Comparison of ENCODE assay signal across 28 mouse cellular contexts in genomic region chr6:15466634-15467033, GRCm38 (mm10).
DNase-seq lines count a peak whose midpoint lies in the region; ATAC-seq and TF ChIP-seq lines count a peak whose summit lies in the region.
"Had no signal": no experiment of that assay in that cellular context is flagged by ENCODE, and none has a peak within 500 bp of the region (broad histone marks: within the 10 kb centered on the region; RNA-seq: fewer than 3 reads in every experiment).

No protein-coding gene starts in this region.

- no peak overlapping the region for H3K4me3 ChIP-seq in intestine, embryonic 15.5 days (replicated peaks)
- H3K4me3 ChIP-seq in intestine, embryonic 16.5 days (ENCODE audit: low read length) = no peak overlapping the region
- H3K4me3 ChIP-seq in kidney, postnatal 0 days (replicated peaks; ENCODE audit: low read depth, low read length) = no peak overlapping the region
- H3K4me3 ChIP-seq in midbrain, embryonic 11.5 days (ENCODE audit: low read depth, low read length) = no peak overlapping the region
- no peak overlapping the region for H3K4me3 ChIP-seq in midbrain, embryonic 14.5 days (replicated peaks; ENCODE audit: low read depth, low read length)
- H3K4me3 ChIP-seq: embryonic facial prominence, embryonic 10.5 days; embryonic facial prominence, embryonic 13.5 days; erythroblast, embryonic 14.5 days; forebrain, embryonic 13.5 days; gastrocnemius, adult 2 months; hindbrain, embryonic 12.5 days; hindbrain, embryonic 15.5 days had no signal

- no peaks in the 10 kb centered on the region for H3K9me3 ChIP-seq in intestine, embryonic 15.5 days
- H3K9me3 ChIP-seq in intestine, embryonic 16.5 days (ENCODE audit: control insufficient read depth, low read length) = no peaks in the 10 kb centered on the region
- H3K9me3 ChIP-seq in kidney, postnatal 0 days (replicated peaks; ENCODE audit: low read length) = no peaks in the 10 kb centered on the region
- H3K9me3 ChIP-seq in midbrain, embryonic 11.5 days (ENCODE audit: control insufficient read depth, low read length) = no peaks in the 10 kb centered on the region
- H3K9me3 ChIP-seq in midbrain, embryonic 14.5 days (ENCODE audit: control insufficient read depth, low read length) = no peaks in the 10 kb centered on the region
- H3K9me3 ChIP-seq: embryonic facial prominence, embryonic 10.5 days; embryonic facial prominence, embryonic 13.5 days; forebrain, embryonic 13.5 days; G1E; hindbrain, embryonic 12.5 days; hindbrain, embryonic 15.5 days had no signal

- no peaks in the 10 kb centered on the region for H3K27me3 ChIP-seq in intestine, embryonic 15.5 days (replicated peaks)
- no peaks in the 10 kb centered on the region for H3K27me3 ChIP-seq in intestine, embryonic 16.5 days (replicated peaks; ENCODE audit: control insufficient read depth, insufficient read depth, low read length)
- H3K27me3 ChIP-seq in kidney, postnatal 0 days (ENCODE audit: insufficient read depth, low read length) = no peaks in the 10 kb centered on the region
- H3K27me3 ChIP-seq in midbrain, embryonic 11.5 days (ENCODE audit: control insufficient read depth, insufficient read depth, low read length) = no peaks in the 10 kb centered on the region
- no peaks in the 10 kb centered on the region for H3K27me3 ChIP-seq in midbrain, embryonic 14.5 days (ENCODE audit: control insufficient read depth, insufficient read depth, low read length)
- H3K27me3 ChIP-seq: CH12.LX; embryonic facial prominence, embryonic 13.5 days; forebrain, embryonic 13.5 days; hindbrain, embryonic 12.5 days; hindbrain, embryonic 15.5 days had no signal

- H3K36me3 ChIP-seq in intestine, embryonic 15.5 days = no peaks in the 10 kb centered on the region
- H3K36me3 ChIP-seq in intestine, embryonic 16.5 days (ENCODE audit: control insufficient read depth, insufficient read depth, low read length) = no peaks in the 10 kb centered on the region
- no peaks in the 10 kb centered on the region for H3K36me3 ChIP-seq in kidney, postnatal 0 days (ENCODE audit: insufficient read depth, low read length)
- no peaks in the 10 kb centered on the region for H3K36me3 ChIP-seq in midbrain, embryonic 11.5 days (ENCODE audit: control insufficient read depth, insufficient read depth, low read length)
- no peaks in the 10 kb centered on the region for H3K36me3 ChIP-seq in midbrain, embryonic 14.5 days (ENCODE audit: control insufficient read depth, insufficient read depth, low read length)
- H3K36me3 ChIP-seq: embryonic facial prominence, embryonic 10.5 days; embryonic facial prominence, embryonic 13.5 days; G1E; hindbrain, embryonic 12.5 days; hindbrain, embryonic 15.5 days had no signal

- ATAC-seq in intestine, embryonic 15.5 days = peak; percentile 10; the same call in 1 of the 2 replicates
- ATAC-seq in intestine, embryonic 16.5 days = no peak
- peak; percentile 54; the same call in 1 of the 2 replicates for ATAC-seq in kidney, postnatal 0 days (replicated peaks; ENCODE audit: low FRiP score, low read depth)
- 0 out of 2 replicates have a peak, but pooled peaks have one; percentile 40 for ATAC-seq in midbrain, embryonic 11.5 days (ENCODE audit: low FRiP score)
- ATAC-seq in midbrain, embryonic 14.5 days (ENCODE audit: low FRiP score, low TSS enrichment) = no peak
- ATAC-seq: forebrain, embryonic 13.5 days; forebrain, postnatal 0 days had no signal

- 54% methylated on average over 1 of the region's 1 CpGs for WGBS in intestine, embryonic 15.5 days
- WGBS in intestine, embryonic 16.5 days = 54% methylated on average over 1 of the region's 1 CpGs
- 74% methylated on average over 1 of the region's 1 CpGs for WGBS in kidney, postnatal 0 days
- 59% methylated on average over 1 of the region's 1 CpGs for WGBS in midbrain, embryonic 11.5 days
- WGBS in midbrain, embryonic 14.5 days = 59% methylated on average over 1 of the region's 1 CpGs

- H3K4me2 ChIP-seq in intestine, embryonic 15.5 days (replicated peaks) = no peak overlapping the region
- H3K4me2 ChIP-seq in intestine, embryonic 16.5 days (ENCODE audit: low read depth, low read length) = no peak overlapping the region
- no peak overlapping the region for H3K4me2 ChIP-seq in kidney, postnatal 0 days (ENCODE audit: low read length)
- H3K4me2 ChIP-seq in midbrain, embryonic 11.5 days = no peak overlapping the region
- no peak overlapping the region for H3K4me2 ChIP-seq in midbrain, embryonic 14.5 days (ENCODE audit: low read length)
- H3K4me2 ChIP-seq: embryonic facial prominence, embryonic 13.5 days; forebrain, embryonic 13.5 days; heart, embryonic 11.5 days; hindbrain, embryonic 12.5 days; hindbrain, embryonic 15.5 days had no signal

- H3K9ac ChIP-seq in intestine, embryonic 15.5 days = no peak overlapping the region
- H3K9ac ChIP-seq in intestine, embryonic 16.5 days (ENCODE audit: low read depth, low read length) = no peak overlapping the region
- H3K9ac ChIP-seq in kidney, postnatal 0 days (ENCODE audit: low read depth, low read length) = no peak overlapping the region
- H3K9ac ChIP-seq in midbrain, embryonic 11.5 days (ENCODE audit: low read length) = no peak overlapping the region
- no peak overlapping the region for H3K9ac ChIP-seq in midbrain, embryonic 14.5 days (replicated peaks; ENCODE audit: low read length)
- H3K9ac ChIP-seq: embryonic facial prominence, embryonic 13.5 days; forebrain, embryonic 13.5 days; forebrain, postnatal 0 days; hindbrain, embryonic 12.5 days; hindbrain, embryonic 15.5 days had no signal

- no peaks in the 10 kb centered on the region for H3K4me1 ChIP-seq in intestine, embryonic 15.5 days (replicated peaks)
- H3K4me1 ChIP-seq in intestine, embryonic 16.5 days (ENCODE audit: control insufficient read depth, insufficient read depth, low read length) = no peaks in the 10 kb centered on the region
- H3K4me1 ChIP-seq in kidney, postnatal 0 days (replicated peaks; ENCODE audit: insufficient read depth, low read length) = no peaks in the 10 kb centered on the region
- no peaks in the 10 kb centered on the region for H3K4me1 ChIP-seq in midbrain, embryonic 11.5 days (ENCODE audit: control insufficient read depth, insufficient read depth, low read length)
- no peaks in the 10 kb centered on the region for H3K4me1 ChIP-seq in midbrain, embryonic 14.5 days (ENCODE audit: control insufficient read depth, insufficient read depth, low read length)
- H3K4me1 ChIP-seq: embryonic facial prominence, embryonic 10.5 days; embryonic facial prominence, embryonic 13.5 days; forebrain, embryonic 13.5 days; hindbrain, embryonic 12.5 days; hindbrain, embryonic 15.5 days had no signal

- no peak overlapping the region for H3K27ac ChIP-seq in intestine, embryonic 15.5 days
- H3K27ac ChIP-seq in intestine, embryonic 16.5 days (ENCODE audit: low read length) = no peak overlapping the region
- H3K27ac ChIP-seq in kidney, postnatal 0 days = no peak overlapping the region
- H3K27ac ChIP-seq in midbrain, embryonic 11.5 days (ENCODE audit: low read depth, low read length) = no peak overlapping the region
- H3K27ac ChIP-seq in midbrain, embryonic 14.5 days (replicated peaks; ENCODE audit: low read depth, low read length) = no peak overlapping the region
- H3K27ac ChIP-seq: embryonic facial prominence, embryonic 10.5 days; embryonic facial prominence, embryonic 13.5 days; forebrain, embryonic 13.5 days; gastrocnemius, adult 2 months; hindbrain, embryonic 12.5 days; hindbrain, embryonic 15.5 days had no signal

- TF ChIP-seq CTCF in kidney, postnatal 0 days (IDR thresholded peaks at IDR 0.05; ENCODE audit: low read depth) = no peak

- DNase-seq in kidney, postnatal 0 days (ENCODE audit: low spot score) = no peak
- DNase-seq in kidney, postnatal 25 days = no peak
- DNase-seq in midbrain, embryonic 11.5 days (ENCODE audit: low spot score, missing footprints) = no peak
- no peak for DNase-seq in midbrain, embryonic 14.5 days
- no peak for DNase-seq in embryo, embryonic 10 days (ENCODE audit: low spot score)
- DNase-seq: adrenal gland, adult 2 months; adrenal gland, postnatal 14 days; B cell, adult 2 months; cerebellum, adult 11 months; cerebellum, adult 2 months; cerebellum, adult 9-11 months; cerebellum, postnatal 25 days; embryo, embryonic 11 days; forebrain, postnatal 0 days; gastrocnemius, adult 2 months; gastrocnemius, postnatal 14 days; heart, adult 11 months had no signal

Comparison
In these comparisons a context has a peak if more than half of its experiments do, and no peak if none do; other contexts are left out.
1. ATAC-seq: peak in intestine, embryonic 15.5 days (single experiment), kidney, postnatal 0 days (single experiment) and midbrain, embryonic 11.5 days (single experiment); none in intestine, embryonic 16.5 days (single experiment) and midbrain, embryonic 14.5 days (single experiment).